Mouse (Mus musculus) CD8-positive naive resting alpha-beta T cell, adult 2 months (primary cell): Measurements from ENCODE around the gene Uhrf1.
"Not testable (repeated sequence)": the region's sequence is repeated elsewhere in the genome, so short reads cannot be mapped to it uniquely, and the experiment has no call there.

ENCODE experiments used
- DNase-seq, 2 experiments: peaks; one replicate each; pipeline ENCODE4 v3.0.0; 2022; ENCODE audit warnings: low read depth in 2 of 2, low spot score in 2 of 2

Gene Uhrf1

DNA sequence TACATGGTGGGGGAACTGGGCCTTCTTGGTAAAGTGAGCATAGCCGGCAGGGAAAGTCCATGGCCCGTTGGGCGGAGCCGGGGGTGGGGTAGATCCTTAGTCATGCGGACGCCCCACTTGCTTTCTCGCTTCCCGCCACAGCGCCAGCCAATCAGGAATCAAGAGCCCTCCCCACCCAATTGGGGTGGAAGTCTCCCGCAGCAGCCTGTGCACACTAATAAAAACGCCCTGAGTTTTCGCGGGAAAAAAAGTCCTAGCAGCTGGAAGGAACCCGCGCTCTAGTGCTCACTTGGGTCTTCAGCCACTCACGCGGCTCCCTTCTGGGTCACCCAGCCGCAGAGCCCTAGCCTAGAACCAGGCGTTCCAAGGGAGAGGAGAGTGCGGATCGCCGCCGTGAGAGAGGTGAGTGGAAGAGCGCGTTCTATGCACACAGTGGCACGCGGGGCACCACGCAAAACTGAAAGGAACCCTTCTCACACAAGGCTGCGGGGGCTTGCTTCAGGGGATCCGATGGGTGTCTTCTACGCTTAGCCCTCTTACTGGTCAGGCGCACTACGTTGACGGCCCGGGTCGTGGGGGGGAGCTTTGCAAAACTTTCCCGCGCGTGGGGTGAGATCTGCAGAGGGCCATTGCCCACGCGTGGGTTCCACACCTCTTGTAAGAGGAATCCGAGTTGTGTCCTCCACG is at the start of gene Uhrf1:
TSS of gene Uhrf1 (plus strand) at position 162 of the 687 bp plus-strand sequence.
- DNase-seq, result peak in 1 of 2 experiments; percentile 28

DNA sequence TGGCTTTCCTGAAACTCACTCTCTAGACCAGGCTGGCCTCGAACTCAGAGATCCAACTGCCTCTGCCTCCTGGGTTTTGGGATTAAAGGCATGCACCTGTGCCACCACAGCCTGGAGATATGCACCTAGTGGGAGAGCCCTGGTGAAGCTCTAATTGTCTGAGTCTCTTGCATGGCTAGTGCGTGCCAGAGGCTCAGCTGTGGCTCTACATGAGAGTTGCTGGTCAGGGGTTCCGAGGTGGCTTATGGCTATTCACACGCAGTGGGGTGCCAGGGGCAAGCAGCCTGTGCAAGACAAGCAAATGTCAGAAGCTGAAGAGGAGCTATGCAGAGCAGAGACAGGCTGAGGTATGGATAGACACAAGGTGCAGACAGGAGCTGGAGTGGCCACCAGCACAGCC is 48.4 kb upstream of the Uhrf1 start:
- no peak for DNase-seq

DNA sequence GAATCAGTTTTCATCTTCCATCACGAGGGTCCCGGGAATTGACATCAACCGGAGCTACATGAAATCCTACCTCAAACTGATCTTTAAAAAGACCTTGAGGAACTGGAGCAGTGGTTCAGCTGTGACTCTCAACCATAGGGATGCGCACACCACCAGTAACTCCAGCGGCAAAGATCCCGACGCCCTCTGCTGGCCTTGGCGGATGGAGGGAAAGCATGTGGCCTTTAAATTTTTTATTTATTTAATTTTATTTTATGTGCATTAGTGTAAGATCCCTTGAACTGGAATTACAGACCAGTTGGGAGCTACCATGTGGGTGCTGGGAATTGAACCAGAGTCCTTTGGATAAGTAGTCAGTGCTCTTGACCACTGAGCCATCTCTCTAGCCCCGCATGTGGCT is 47.7 kb upstream of the Uhrf1 start:
- DNase-seq, result no peak

- DNase-seq, result peak; percentile 96
Observed at GRCm38 (mm10) chr17:56255863-56256238, 47.3 kb upstream of the Uhrf1 start.

- DNase-seq, result peak; percentile 94
Observed at GRCm38 (mm10) chr17:56256239-56256881, 46.8 kb upstream of the Uhrf1 start, which contains the start of gene Fem1a. Gene Fem1a (plus strand): TSS chr17:56256810.

GRCm38 (mm10) chr17:56257181-56257894 is 45.8 kb upstream of the Uhrf1 start:
- DNase-seq, result no peak

DNA sequence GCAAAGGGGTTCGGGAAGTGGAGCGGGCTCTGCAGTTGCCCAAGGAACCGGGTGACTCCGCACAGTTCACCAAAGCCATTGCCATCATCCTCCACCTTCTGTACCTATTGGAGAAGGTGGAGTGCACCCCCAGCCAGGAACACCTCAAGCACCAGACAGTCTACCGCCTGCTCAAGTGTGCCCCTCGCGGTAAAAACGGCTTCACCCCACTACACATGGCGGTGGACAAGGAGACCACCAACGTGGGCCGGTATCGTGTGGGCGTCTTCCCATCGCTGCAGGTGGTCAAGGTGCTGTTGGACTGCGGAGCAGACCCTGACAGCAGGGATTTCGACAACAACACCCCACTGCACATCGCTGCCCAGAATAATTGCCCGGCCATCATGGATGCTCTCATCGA is 44.9 kb upstream of the Uhrf1 start:
- not testable (repeated sequence) for DNase-seq

DNA sequence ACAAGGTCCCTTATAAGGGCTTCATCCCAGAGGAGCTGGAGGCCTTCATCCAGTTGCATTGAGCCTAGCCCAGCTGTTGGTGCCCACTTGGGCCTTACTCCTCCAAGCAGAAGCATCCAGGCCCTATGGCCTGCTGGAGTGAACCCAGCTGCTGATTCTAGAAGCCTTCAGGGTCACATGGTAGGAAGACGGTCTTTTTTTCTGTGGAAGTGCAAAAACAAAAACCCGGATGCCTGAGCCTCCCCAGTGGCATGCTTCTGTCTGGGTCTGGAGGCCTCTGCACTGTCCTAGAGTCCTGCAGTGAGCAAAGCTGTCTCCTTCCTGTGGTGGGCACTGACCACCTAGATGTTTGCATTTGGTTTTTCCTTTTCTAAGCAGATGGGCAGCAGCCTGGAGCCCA is 44.3 kb upstream of the Uhrf1 start:
- not testable (repeated sequence) for DNase-seq

- DNase-seq, result no peak
Observed at GRCm38 (mm10) chr17:56259301-56260037, 43.7 kb upstream of the Uhrf1 start.

- DNase-seq, result no peak
Observed at GRCm38 (mm10) chr17:56261166-56261565, 42.0 kb upstream of the Uhrf1 start.

- DNase-seq, result no peak
Observed at GRCm38 (mm10) chr17:56262645-56263094, 40.5 kb upstream of the Uhrf1 start.

DNA sequence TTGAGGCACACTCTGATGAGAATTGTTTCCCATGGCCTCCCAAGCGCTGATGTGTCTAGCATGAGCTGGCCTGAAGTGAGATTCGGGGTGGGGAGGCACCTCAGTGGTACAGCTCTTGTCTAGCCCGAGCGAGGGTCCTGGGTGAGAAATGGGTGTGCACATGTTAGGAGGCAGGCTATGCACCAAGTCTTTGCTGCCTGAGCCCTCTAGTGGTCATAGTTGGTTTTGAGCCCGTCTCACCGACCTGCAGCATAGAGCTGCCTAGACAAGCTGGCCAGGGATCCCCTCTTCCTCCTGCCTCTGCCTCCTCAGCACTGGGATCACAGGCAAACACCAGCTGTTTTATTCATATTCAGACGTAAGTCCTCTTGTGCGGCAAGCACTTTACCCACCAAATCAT is 39.1 kb upstream of the Uhrf1 start:
- DNase-seq, result peak; percentile 63 to 75

GRCm38 (mm10) chr17:56265011-56265410 is 38.1 kb upstream of the Uhrf1 start:
- DNase-seq, result no peak

DNA sequence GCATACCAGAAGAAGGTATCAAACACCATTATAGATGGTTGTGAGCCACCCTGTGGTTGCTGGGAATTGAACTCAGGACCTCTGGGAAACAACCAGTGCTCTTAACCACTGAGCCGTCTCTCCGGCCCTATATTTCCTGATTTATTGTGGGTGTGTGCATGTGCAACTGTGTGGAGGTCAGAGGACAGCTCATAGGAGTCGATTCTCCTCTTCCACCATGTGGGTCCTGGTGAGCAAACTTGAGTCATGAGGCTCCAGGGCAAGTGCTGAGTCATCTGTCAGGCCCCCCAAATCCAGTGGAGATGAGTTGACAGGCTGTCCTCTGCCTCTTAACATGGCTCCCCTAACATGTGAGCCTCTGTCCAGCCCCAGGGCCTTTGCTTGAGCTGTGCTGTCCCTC is 37.3 kb upstream of the Uhrf1 start:
- DNase-seq, result no peak

- DNase-seq, result no peak
Observed at GRCm38 (mm10) chr17:56266271-56266670, 36.9 kb upstream of the Uhrf1 start.

DNA sequence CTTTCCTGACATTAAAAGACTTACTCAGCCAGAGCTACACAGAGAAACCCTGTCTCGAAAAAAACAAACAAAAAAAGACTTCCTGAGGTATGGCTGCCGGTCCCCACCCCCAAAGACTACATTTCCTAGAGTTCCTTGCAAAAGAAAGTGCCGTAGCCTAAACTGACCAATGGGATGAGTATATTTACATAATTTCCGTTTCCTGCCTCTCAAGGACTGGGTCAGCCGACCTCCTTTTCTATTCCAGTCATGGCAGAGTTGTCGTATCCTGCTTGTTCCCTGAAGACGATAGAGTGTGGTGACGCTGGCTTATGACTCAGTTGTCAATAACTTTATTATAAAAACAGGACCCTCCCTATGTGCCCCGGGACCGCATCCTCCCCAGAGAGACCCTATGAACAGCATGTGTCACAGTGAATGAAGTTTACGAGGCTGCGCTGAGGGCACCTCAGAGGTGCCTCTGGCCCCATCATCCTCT is 33.9 kb upstream of the Uhrf1 start:
- peak; percentile 52 to 62 for DNase-seq

DNA sequence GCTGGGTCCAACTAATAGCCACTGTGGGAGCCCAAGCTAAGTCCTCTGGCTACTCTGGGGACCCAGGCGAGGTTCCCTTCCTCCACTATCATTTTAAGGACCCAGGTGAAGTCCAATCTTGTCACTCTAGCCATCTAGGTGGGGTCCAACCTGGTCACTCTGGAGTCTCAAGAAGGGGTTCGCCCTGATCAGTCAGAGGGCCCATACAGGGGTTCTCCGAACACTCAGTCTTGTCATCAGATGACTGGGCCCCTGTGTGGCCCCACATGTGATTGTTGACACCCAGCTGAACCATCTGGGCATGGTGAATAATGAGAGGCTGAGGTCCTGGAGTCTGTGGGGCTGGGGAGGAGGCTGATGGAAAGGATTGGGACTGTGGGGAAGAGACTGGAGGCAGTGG is 33.4 kb upstream of the Uhrf1 start:
- no peak for DNase-seq

DNA sequence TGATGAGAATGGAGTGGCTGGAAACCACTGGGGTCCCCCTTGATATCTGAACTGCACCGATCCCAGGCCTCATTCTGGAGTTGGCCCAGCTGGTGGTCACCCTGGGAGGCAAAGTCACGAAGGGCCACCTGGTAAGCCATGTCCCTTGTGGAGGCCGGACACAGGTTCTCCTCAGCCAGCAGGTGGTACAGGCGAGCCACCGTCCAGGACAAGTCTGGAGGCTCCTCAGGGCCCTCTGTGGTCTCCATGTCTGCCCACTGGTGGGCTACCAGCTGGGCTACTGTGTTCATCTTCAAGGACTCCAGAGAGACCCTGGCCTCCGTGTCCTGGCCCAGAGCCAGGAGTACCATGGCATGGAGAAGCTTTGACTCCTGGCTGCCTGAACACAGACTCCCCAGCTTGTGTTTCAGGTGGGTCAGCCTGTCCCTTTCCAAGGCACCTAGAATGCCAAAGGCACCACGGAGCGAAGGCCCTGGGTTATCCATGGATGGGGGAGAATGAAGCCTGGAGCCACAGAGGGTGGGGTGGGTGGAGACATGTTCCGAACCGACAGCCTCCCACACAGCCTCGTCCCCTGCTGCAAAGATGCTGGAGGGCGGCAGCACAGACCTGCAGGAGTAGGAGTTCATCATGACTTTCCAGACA is 31.4 kb upstream of the Uhrf1 start:
- DNase-seq, result no peak

- no peak for DNase-seq
Observed at GRCm38 (mm10) chr17:56272644-56273043, 30.5 kb upstream of the Uhrf1 start.

GRCm38 (mm10) chr17:56273482-56273881 is 29.6 kb upstream of the Uhrf1 start:
- DNase-seq, result no peak

GRCm38 (mm10) chr17:56273986-56274385 is 29.1 kb upstream of the Uhrf1 start:
- DNase-seq, result no peak
